Mouse (Mus musculus) spleen, postnatal 14 days (tissue): ENCODE data around the gene Tmem94.
A peak's percentile ranks its signal among the peaks of the same experiment; 100 is the strongest.
"Not testable (repeated sequence)": the region's sequence is repeated elsewhere in the genome, so short reads cannot be mapped to it uniquely, and the experiment has no call there.

Experiments
- DNase-seq, 2 experiments: peaks; one replicate each; pipeline ENCODE4 v3.0.0; 2021 to 2022; ENCODE audit warnings: low spot score in 2 of 2

Gene Tmem94

GRCm38 (mm10) chr11:115765103-115765606 lies at the start of gene Tmem94:
Gene Tmem94 (plus strand): TSS chr11:115765433.
- peak; percentile 92 to 96 for DNase-seq

DNA sequence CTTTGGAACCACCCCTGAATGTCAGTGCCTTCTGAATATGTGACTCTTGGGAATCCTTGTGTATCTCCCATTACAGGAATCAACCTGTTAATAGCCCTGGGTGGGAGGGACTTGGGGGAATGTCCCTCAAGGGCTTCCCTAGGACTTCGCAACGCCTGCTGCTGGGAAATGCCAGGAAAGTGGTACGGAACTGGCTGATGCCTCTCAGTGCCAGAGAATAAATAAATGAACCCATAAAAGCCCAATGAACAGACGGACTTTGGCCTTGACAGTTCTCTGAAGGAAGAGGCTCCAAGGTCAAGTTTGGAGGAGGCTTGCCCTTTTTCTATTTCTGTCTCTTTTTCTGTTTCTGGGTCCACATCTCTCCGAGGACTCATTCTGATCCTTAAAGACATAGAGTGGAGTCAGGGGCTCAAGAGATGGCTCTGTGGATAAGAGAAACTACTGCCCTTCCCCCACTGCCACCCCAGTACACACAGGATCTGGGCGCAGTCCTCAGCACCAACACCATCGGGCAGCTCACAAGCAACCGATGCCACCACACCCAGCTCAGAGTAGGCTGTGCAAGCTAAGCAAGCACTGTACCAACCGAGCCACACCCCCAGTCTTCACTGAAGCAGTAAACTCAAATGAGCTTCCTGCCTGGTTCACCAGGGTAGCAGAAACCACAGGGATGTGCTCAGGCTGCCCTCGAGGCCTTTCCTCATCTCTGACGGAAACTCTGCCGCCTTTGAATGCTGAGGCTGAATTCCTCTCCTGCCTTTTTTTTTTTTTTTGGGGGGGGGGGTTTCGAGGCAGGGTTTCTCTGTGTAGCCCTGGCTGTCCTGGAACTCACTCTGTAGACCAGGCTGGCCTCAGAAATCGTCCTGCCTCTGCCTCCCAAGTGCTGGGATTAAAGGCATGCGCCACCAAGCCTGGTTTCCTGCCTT lies 48.6 kb upstream of the Tmem94 start:
- DNase-seq = peak in 1 of 2 experiments; percentile 38

GRCm38 (mm10) chr11:115717660-115718390 lies 47.4 kb upstream of the Tmem94 start:
- peak in 1 of 2 experiments; percentile 52 for DNase-seq

DNA sequence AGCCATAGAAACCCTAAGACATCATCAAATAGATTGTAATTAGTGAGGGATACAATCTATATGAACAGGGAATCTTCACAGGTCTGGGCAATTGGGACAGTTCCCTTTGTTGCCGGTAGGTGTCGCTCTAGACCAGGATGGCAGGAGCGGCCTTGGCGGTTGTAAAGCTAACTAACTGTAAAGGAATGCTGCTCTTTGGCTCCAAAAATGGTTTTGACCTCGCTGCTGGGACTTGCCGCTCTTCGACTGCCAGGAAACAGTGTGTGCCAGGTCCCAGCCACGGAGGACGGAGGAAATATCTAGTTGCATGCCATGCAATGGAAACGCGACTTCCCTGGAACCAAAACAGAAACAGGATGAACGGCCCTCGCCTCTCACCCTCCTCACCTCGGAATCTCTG lies 42.6 kb upstream of the Tmem94 start:
- peak; percentile 60 to 78 for DNase-seq

- no peak for DNase-seq
Observed at GRCm38 (mm10) chr11:115723231-115723630, 42.0 kb upstream of the Tmem94 start.

GRCm38 (mm10) chr11:115734041-115734686 lies 31.1 kb upstream of the Tmem94 start:
- DNase-seq = no peak

GRCm38 (mm10) chr11:115737608-115738208 lies 27.5 kb upstream of the Tmem94 start:
- no peak for DNase-seq

DNA sequence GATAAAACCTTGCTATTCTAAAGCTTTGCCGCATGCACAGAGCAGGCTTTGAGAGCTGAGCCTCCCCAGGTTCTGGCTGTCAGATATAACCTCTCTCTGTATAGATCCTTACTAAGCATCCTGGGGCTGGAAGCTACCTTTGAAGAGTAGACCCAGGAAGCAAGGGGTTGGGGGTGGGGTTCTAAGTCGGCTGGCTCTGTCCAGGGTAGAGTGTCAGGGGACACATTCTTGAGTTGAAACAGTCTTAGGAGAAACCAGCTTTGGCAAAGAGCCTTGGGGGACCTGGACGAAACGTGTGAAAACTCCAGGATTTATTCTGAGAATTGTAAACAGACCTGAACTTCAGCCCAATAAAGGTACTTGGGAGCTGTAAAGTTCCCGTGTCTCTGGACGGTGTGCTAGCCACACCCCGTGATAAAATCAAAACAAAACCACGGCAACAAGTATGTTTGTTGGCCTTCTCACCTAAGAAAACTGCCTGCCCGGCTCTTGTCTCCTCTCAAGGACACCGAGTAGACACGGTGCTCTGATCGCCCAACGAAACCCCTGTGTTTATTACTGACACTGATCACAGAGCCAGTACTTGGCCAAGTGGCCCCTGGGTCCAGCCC lies 26.9 kb upstream of the Tmem94 start:
- no peak for DNase-seq

DNA sequence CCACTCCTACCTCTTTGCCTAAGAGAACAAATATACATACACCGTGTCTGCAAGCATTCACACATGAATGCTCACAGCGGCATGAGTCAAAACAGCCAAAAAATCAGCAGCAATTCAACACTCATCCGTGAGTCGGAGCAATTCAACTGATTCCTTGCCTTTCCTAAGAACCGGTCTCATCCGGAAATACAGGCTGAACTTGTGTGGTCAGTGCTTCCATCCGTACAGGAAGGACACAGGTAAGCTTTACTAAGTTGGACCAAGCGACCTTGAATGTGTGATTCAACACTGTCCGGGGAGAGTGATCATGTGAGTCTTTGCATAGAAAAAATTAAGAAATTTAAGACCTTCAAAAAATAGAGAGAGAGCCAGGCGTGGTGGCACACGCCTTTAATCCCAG lies 24.2 kb upstream of the Tmem94 start:
- DNase-seq = no peak

DNA sequence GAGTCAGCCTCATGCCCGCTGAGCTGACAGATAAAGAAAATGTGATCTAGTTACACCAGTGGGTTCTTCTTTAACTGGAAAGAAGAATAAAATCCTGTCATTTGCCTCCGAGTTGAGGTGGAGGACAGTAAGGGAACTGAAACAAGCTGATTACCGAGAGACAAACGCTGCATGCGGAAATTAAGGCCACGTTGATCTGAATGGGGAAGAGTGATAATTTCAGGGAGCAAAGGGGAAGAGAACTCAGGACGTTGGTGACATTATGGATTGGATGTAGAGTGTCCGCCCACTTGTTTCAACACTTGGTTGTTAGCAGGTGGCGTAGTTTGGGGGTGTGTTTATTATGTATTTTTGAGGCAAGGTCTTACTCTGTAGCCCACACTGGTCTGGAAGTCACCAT lies 22.3 kb upstream of the Tmem94 start:
- DNase-seq = no peak

GRCm38 (mm10) chr11:115744385-115744784 lies 20.8 kb upstream of the Tmem94 start:
- DNase-seq = no peak

DNA sequence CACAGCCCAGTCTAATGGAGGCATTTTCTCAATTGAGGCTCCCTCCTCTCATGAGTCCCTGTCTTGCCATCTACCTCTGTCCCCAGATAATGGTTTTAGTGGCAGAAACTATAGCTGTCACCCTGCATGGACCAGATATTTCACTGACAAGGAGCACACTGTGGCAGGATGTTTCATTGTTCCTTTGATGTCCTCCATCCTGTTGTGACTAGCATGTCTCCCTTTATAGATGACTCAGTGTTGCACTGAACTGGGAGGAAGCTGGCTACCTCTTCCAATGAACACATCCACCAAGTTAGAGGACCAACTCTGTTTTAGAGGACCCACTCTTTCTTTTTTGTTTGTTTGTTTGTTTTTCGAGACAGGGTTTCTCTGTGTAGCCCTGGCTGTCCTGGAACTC lies 19.1 kb upstream of the Tmem94 start:
- no peak for DNase-seq

GRCm38 (mm10) chr11:115746762-115747161 lies 18.5 kb upstream of the Tmem94 start:
- no peak for DNase-seq

DNA sequence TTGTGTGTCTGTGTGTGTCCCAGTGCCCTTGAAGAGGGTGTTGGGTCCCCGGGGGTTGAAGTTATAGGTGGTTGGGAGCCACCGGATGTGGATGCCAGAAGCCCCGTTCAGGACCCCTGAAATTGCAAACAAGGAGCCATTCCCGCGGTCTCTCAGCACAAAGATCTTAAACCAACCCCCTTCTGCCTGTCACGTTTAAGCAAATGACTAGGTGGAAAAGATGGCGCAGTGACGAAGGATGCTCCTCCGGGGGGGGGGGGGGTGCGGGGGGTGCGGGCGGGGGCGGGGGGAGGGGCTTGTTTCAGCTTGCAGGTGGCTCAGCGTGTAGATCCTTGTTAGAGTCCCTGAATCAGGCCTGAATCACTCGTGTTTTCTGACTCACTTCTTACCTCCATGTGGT lies 17.9 kb upstream of the Tmem94 start:
- no peak for DNase-seq

DNA sequence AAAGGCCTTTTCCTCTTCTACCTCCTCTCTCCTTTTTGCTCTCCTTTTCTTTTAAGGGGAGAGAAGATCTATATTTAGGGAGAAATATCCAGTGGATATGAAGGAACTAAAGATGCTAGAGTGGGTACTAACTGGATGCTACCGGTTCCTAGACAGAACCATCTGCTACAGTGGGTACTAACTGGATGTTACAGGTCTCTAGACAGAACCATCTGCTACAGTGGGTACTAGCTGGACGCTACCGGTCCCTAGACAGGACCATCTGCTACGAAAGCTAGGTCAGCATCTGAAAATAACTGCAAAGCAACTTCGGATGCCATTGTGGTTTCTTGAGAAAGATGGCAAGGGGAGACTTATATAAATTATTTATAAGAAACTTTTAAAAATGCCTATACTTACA lies 15.4 kb upstream of the Tmem94 start:
- no peak for DNase-seq

- no peak for DNase-seq
Observed at GRCm38 (mm10) chr11:115751725-115752124, 13.5 kb upstream of the Tmem94 start.

DNA sequence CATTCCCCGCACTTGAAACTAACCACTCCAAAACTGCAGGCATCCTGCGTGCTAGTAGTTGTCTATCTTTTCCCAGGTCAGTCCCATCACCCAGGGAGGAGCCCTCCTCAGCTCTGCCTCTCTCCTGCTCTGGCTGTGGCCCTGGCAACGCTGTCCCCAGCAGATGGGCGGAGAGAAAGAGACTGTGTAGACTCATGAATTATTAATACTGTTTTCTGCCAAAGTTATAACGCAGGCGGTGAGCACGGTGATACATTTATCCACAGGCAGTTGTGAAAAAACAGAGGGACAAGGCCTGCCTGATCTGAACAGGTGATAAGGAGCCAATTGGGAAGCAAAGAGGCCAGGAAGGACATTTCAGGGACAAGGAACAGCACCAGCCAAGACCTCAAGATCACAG lies 12.6 kb upstream of the Tmem94 start:
- no peak for DNase-seq

DNA sequence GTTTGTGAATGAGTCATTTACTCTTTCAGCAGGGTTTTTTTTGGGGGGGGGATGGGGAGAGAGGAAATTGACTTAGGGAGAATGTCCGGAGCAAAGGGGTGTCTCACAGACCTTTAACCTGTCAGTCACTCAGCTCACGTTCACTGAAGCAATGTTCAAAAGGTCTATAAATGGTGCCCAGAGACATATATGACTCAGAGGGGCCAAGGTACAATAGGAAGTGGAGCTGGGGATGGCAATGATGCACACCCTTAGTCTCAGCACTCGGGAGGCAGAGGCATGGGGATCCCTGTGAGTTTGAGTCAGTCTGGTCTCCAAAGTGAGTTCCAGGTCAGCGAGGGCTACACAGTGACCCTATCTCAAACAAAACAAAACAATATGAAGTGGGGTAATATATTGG lies 11.7 kb upstream of the Tmem94 start:
- DNase-seq = no peak

GRCm38 (mm10) chr11:115762176-115762575 lies 3.1 kb upstream of the Tmem94 start:
- DNase-seq = not testable (repeated sequence)

GRCm38 (mm10) chr11:115764698-115765097 lies 535 bp upstream of the Tmem94 start:
- no peak for DNase-seq

DNA sequence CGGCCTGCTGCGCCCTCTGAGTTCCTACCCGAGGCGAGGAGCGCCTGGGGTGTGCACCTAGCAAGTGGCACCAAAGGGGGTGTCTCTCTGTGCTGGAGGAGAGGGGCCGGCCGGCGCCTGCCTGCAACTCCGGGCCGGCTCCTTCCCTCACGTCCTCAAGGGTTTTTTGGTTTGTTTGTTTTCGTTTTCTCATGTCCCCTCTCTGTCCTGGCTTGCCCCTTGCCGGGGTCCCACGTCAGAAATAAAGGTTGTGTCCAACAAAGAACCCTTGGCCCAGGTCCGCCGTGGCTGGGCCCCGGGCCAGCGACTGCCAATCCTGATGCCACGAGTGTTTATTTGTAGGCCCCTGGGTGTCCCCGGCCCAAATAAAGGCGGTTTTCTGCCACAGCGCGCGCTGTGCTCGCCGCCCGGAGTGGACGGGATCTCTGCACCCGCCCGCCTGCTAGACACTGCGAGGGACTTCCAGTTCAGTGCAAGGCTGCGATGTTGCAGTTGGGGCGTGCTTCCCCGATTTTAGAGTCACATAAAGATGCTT lies 441 bp downstream of the Tmem94 start:
- no peak for DNase-seq
